16 mouse cellular contexts compared by ENCODE assay signal in the genomic region with DNA sequence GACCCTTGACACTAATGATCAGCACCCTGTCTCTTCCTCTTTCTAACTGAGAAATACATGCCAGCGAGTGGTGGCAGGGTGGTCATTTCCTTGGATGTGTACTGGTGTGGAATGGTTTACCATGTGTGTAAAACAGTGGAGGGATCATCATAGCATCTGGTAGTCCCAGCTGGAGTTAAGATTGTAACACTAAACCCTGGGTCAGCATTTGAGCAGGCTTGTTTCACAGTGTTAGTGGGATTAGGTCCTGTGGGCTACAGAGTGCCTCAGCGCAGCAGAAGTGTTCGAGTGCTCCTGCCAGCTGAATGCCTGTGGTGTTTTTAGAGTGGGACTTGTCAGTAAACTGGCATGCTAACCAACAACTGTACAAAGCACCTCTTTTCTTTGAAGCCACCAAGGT. TPM values are rescaled to one million over a fixed set of nuclear protein-coding genes. Genes with fewer than 3 reads are reported as not detected.
DNase-seq lines count a peak whose midpoint lies in the region; ATAC-seq and TF ChIP-seq lines count a peak whose summit lies in the region.
"Had no signal": no experiment of that assay in that cellular context is flagged by ENCODE, and none has a peak within 500 bp of the region (broad histone marks: within the 10 kb centered on the region; RNA-seq: fewer than 3 reads in every experiment).

No protein-coding gene starts in this region.

- H3K27ac ChIP-seq in hindbrain, postnatal 0 days, result no peak overlapping the region
- no peak overlapping the region for H3K27ac ChIP-seq in hindbrain, embryonic 10.5 days
- no peak overlapping the region for H3K27ac ChIP-seq in neural tube, embryonic 11.5 days (ENCODE audit: low read depth, low read length)
- H3K27ac ChIP-seq in neural tube, embryonic 15.5 days (replicated peaks), result no peak overlapping the region
- no peak overlapping the region for H3K27ac ChIP-seq in limb, embryonic 11.5 days (replicated peaks; ENCODE audit: low read depth, low read length)
- no peak overlapping the region for H3K27ac ChIP-seq in liver, postnatal 0 days (ENCODE audit: low read depth)
- H3K27ac ChIP-seq: kidney, postnatal 0 days; neural tube, embryonic 13.5 days had no signal

- no peak overlapping the region for H3K4me3 ChIP-seq in hindbrain, postnatal 0 days (ENCODE audit: low read length)
- no peak overlapping the region for H3K4me3 ChIP-seq in hindbrain, embryonic 10.5 days
- no peak overlapping the region for H3K4me3 ChIP-seq in neural tube, embryonic 11.5 days (ENCODE audit: low read depth, low read length)
- no peak overlapping the region for H3K4me3 ChIP-seq in neural tube, embryonic 15.5 days (replicated peaks)
- H3K4me3 ChIP-seq in limb, embryonic 11.5 days (ENCODE audit: low read depth, low read length), result no peak overlapping the region
- H3K4me3 ChIP-seq in liver, postnatal 0 days (ENCODE audit: low read depth, low read length), result no peak overlapping the region
- H3K4me3 ChIP-seq: liver, embryonic 15.5 days; neural tube, embryonic 13.5 days had no signal

- H3K36me3 ChIP-seq in hindbrain, postnatal 0 days (ENCODE audit: insufficient read depth, low read length), result no peaks in the 10 kb centered on the region
- peaks cover 11% of the 10 kb centered on the region for H3K36me3 ChIP-seq in hindbrain, embryonic 10.5 days
- no peaks in the 10 kb centered on the region for H3K36me3 ChIP-seq in neural tube, embryonic 11.5 days (ENCODE audit: control insufficient read depth, insufficient read depth, low read length)
- H3K36me3 ChIP-seq in neural tube, embryonic 15.5 days, result no peaks in the 10 kb centered on the region
- H3K36me3 ChIP-seq in limb, embryonic 11.5 days (ENCODE audit: control insufficient read depth, insufficient read depth, low read length), result no peaks in the 10 kb centered on the region
- H3K36me3 ChIP-seq in liver, postnatal 0 days (replicated peaks; ENCODE audit: insufficient read depth, low read length), result no peaks in the 10 kb centered on the region
- H3K36me3 ChIP-seq: liver, embryonic 15.5 days; neural tube, embryonic 13.5 days had no signal

- no peak for TF ChIP-seq CTCF in hindbrain, postnatal 0 days (IDR thresholded peaks at IDR 0.05; ENCODE audit: low read depth)
- no peak for TF ChIP-seq CTCF in liver, postnatal 0 days (IDR thresholded peaks at IDR 0.05; ENCODE audit: low read depth)

- H3K4me2 ChIP-seq in hindbrain, postnatal 0 days (ENCODE audit: low read depth, low read length), result no peak overlapping the region
- H3K4me2 ChIP-seq in neural tube, embryonic 11.5 days (ENCODE audit: low read depth), result no peak overlapping the region
- no peak overlapping the region for H3K4me2 ChIP-seq in neural tube, embryonic 15.5 days
- no peak overlapping the region for H3K4me2 ChIP-seq in limb, embryonic 11.5 days (ENCODE audit: low read depth, severe bottlenecking)
- no peak overlapping the region for H3K4me2 ChIP-seq in liver, postnatal 0 days (ENCODE audit: low read depth, low read length)
- H3K4me2 ChIP-seq: liver, embryonic 15.5 days; neural tube, embryonic 13.5 days had no signal

- 0 out of 2 replicates have a peak, but pooled peaks have one; percentile 49 for ATAC-seq in hindbrain, postnatal 0 days
- ATAC-seq in neural tube, embryonic 11.5 days (ENCODE audit: insufficient read depth, low FRiP score, low TSS enrichment), result no peak
- no peak for ATAC-seq in neural tube, embryonic 15.5 days (ENCODE audit: low FRiP score)
- ATAC-seq in limb, embryonic 11.5 days (ENCODE audit: insufficient number of reproducible peaks, low FRiP score, low TSS enrichment, low read depth), result peak; percentile 79; the same call in 1 of the 2 replicates
- no peak for ATAC-seq in liver, postnatal 0 days
- ATAC-seq: forebrain, embryonic 14.5 days; Patski had no signal

- H3K4me1 ChIP-seq in hindbrain, postnatal 0 days (ENCODE audit: insufficient read depth, low read length), result no peaks in the 10 kb centered on the region
- H3K4me1 ChIP-seq in hindbrain, embryonic 10.5 days (replicated peaks), result peaks cover 13% of the 10 kb centered on the region
- H3K4me1 ChIP-seq in neural tube, embryonic 11.5 days (ENCODE audit: control insufficient read depth, insufficient read depth, low read length), result no peaks in the 10 kb centered on the region
- H3K4me1 ChIP-seq in neural tube, embryonic 15.5 days, result peaks cover 3% of the 10 kb centered on the region; the same call in 1 of the 2 replicates
- no peaks in the 10 kb centered on the region; the same call in 1 of the 2 replicates for H3K4me1 ChIP-seq in limb, embryonic 11.5 days (ENCODE audit: control insufficient read depth, insufficient read depth, low read length)
- peaks cover 15% of the 10 kb centered on the region for H3K4me1 ChIP-seq in liver, postnatal 0 days (ENCODE audit: insufficient read depth)

- no peak overlapping the region for H3K9ac ChIP-seq in hindbrain, postnatal 0 days (replicated peaks; ENCODE audit: low read length)
- H3K9ac ChIP-seq in neural tube, embryonic 11.5 days (ENCODE audit: low read length), result peak overlapping the region; percentile 18; the same call in 1 of the 2 replicates
- no peak overlapping the region for H3K9ac ChIP-seq in neural tube, embryonic 15.5 days (replicated peaks)
- H3K9ac ChIP-seq in limb, embryonic 11.5 days (ENCODE audit: low read length), result no peak overlapping the region
- H3K9ac ChIP-seq in liver, postnatal 0 days (replicated peaks), result no peak overlapping the region
- H3K9ac ChIP-seq: liver, embryonic 15.5 days; neural tube, embryonic 13.5 days had no signal

- H3K27me3 ChIP-seq in hindbrain, postnatal 0 days (ENCODE audit: insufficient read depth, low read length), result no peaks in the 10 kb centered on the region
- H3K27me3 ChIP-seq in hindbrain, embryonic 10.5 days (ENCODE audit: insufficient read depth, poor library complexity, severe bottlenecking), result no peaks in the 10 kb centered on the region
- H3K27me3 ChIP-seq in neural tube, embryonic 11.5 days (ENCODE audit: control insufficient read depth, insufficient read depth, low read length), result no peaks in the 10 kb centered on the region
- no peaks in the 10 kb centered on the region for H3K27me3 ChIP-seq in neural tube, embryonic 15.5 days (replicated peaks)
- no peaks in the 10 kb centered on the region for H3K27me3 ChIP-seq in limb, embryonic 11.5 days (ENCODE audit: control insufficient read depth, insufficient read depth, low read length)
- no peaks in the 10 kb centered on the region for H3K27me3 ChIP-seq in liver, postnatal 0 days (ENCODE audit: insufficient read depth, low read length)
- H3K27me3 ChIP-seq: liver, embryonic 15.5 days; neural tube, embryonic 13.5 days; Patski had no signal

- peak; percentile 9 for DNase-seq in hindbrain, postnatal 0 days (ENCODE audit: low spot score)
- DNase-seq in hindbrain, embryonic 10.5 days (ENCODE audit: low spot score), result no peak
- DNase-seq in neural tube, embryonic 11.5 days (ENCODE audit: low spot score), result no peak
- DNase-seq in limb, embryonic 11.5 days (ENCODE audit: low spot score), result peak; percentile 32
- no peak for DNase-seq in adrenal gland, adult 2 months
- DNase-seq in liver, postnatal 0 days, result no peak
- DNase-seq: B cell, adult 2 months; gastrocnemius, postnatal 10 days; lung, postnatal 36 days; thymus, postnatal 25 days had no signal

- TF ChIP-seq EP300 in liver, postnatal 0 days (IDR thresholded peaks at IDR 0.05; ENCODE audit: low read depth), result no peak

- 54% methylated on average over 3 of the region's 3 CpGs for WGBS in hindbrain, postnatal 0 days
- WGBS in hindbrain, embryonic 10.5 days, result 62% methylated on average over 3 of the region's 3 CpGs
- WGBS in neural tube, embryonic 11.5 days, result 48% methylated on average over 3 of the region's 3 CpGs
- WGBS in neural tube, embryonic 15.5 days, result 57% methylated on average over 3 of the region's 3 CpGs
- WGBS in limb, embryonic 11.5 days, result 57% methylated on average over 3 of the region's 3 CpGs
- 73% methylated on average over 3 of the region's 3 CpGs for WGBS in liver, postnatal 0 days (ENCODE audit: insufficient replicate concordance)

- H3K9me3 ChIP-seq in hindbrain, postnatal 0 days (ENCODE audit: low read length), result no peaks in the 10 kb centered on the region
- 0 out of 2 replicates have a peak, but pooled peaks cover 7% of the 10 kb centered on the region for H3K9me3 ChIP-seq in hindbrain, embryonic 10.5 days
- no peaks in the 10 kb centered on the region for H3K9me3 ChIP-seq in neural tube, embryonic 11.5 days (ENCODE audit: control insufficient read depth, low read length)
- H3K9me3 ChIP-seq in neural tube, embryonic 15.5 days (replicated peaks), result no peaks in the 10 kb centered on the region
- no peaks in the 10 kb centered on the region for H3K9me3 ChIP-seq in limb, embryonic 11.5 days (ENCODE audit: control insufficient read depth, low read length)
- H3K9me3 ChIP-seq in liver, postnatal 0 days (ENCODE audit: low read length), result no peaks in the 10 kb centered on the region
- H3K9me3 ChIP-seq: liver, embryonic 15.5 days; neural tube, embryonic 13.5 days had no signal

RNA-seq across cellular contexts. Expression of a gene that starts 42.0 kb away (rescaled TPM):
- total RNA-seq in hindbrain, postnatal 0 days (2014; rRNA removed), result 29.2 and 41.9 TPM in 2 replicates
- polyA plus RNA-seq in hindbrain, postnatal 0 days (2015; fragmentation: Nextera tagmentation; extraction: Ambion mirVana), result 33.8 and 35.7 TPM in 2 replicates
- polyA plus RNA-seq in hindbrain, embryonic 10.5 days (2016; fragmentation: Nextera tagmentation; extraction: Ambion mirVana), result 49.3 and 52.3 TPM in 2 replicates
- 62.3 and 64.7 TPM in 2 replicates for polyA plus RNA-seq in neural tube, embryonic 11.5 days (2014; fragmentation: Nextera tagmentation; extraction: Ambion mirVana)
- 45.7 and 45.8 TPM in 2 replicates for polyA plus RNA-seq in neural tube, embryonic 15.5 days (2015; fragmentation: Nextera tagmentation; extraction: Ambion mirVana)
- polyA plus RNA-seq in limb, embryonic 11.5 days (2014; fragmentation: Nextera tagmentation; extraction: Ambion mirVana), result 35.6 and 40.1 TPM in 2 replicates
- 10 to 100 TPM; 13.9 to 14.8 TPM for total RNA-seq in adrenal gland, adult 2 months (2021)
- 7.7 and 7.8 TPM in 2 replicates for polyA plus RNA-seq in adrenal gland, adult 2 months (2012; rRNA removed)
- polyA plus RNA-seq in liver, postnatal 0 days (2015; fragmentation: Nextera tagmentation; extraction: Ambion mirVana), result 5.4 and 5.5 TPM in 2 replicates

Comparison
In these comparisons a context has a peak if more than half of its experiments do, and no peak if none do; other contexts are left out.
1. DNase-seq: peak in hindbrain, postnatal 0 days (single experiment) and limb, embryonic 11.5 days (single experiment); none in hindbrain, embryonic 10.5 days (single experiment), neural tube, embryonic 11.5 days (single experiment), adrenal gland, adult 2 months (single experiment) and liver, postnatal 0 days (single experiment).
2. ATAC-seq: peak in hindbrain, postnatal 0 days (single experiment) and limb, embryonic 11.5 days (single experiment); none in neural tube, embryonic 11.5 days (single experiment), neural tube, embryonic 15.5 days (single experiment) and liver, postnatal 0 days (single experiment).